Mouse (Mus musculus): ENCODE data around the gene Edc3. TPM values are rescaled to one million over a fixed set of nuclear protein-coding genes. Genes with fewer than 3 reads are reported as not detected.

Edc3 gene
- total RNA-seq, 1 experiment = 10.2 TPM

- H3K36me3 ChIP-seq (ENCODE audit: control insufficient read depth, insufficient read depth, low read length, poor library complexity, severe bottlenecking) = peaks cover 16% of the 10 kb centered on the region
- no peak overlapping the region for H3K27ac ChIP-seq (ENCODE audit: insufficient read depth, low read depth, low read length, poor library complexity, severe bottlenecking)
- TF ChIP-seq HCFC1 (IDR thresholded peaks at IDR 0.05; ENCODE audit: borderline replicate concordance, insufficient read depth, low read length) (no peak), ZNF384 (IDR thresholded peaks at IDR 0.05; ENCODE audit: low read depth, low read length) (no peak), MAFK (IDR thresholded peaks at IDR 0.05; ENCODE audit: insufficient read depth, low read depth, low read length) (no peak), ZC3H11A (IDR thresholded peaks at IDR 0.05; ENCODE audit: borderline replicate concordance, low read depth, low read length) (no peak), CHD2 (IDR thresholded peaks at IDR 0.05; ENCODE audit: low read depth, low read length) (no peak)
- no peak overlapping the region for H3K4me3 ChIP-seq (ENCODE audit: insufficient read depth in 1 of 2, low read depth in 1 of 2, low read length in 2 of 2, poor library complexity in 1 of 2, severe bottlenecking in 1 of 2)
- H3K9me3 ChIP-seq (ENCODE audit: control insufficient read depth, insufficient read depth, low read depth, low read length) = no peaks in the 10 kb centered on the region
- no peak for DNase-seq (ENCODE audit: low read depth, low spot score)
- in situ Hi-C loops (cut with MboI; ENCODE audit: low sequenced_read_pairs in 2 of 2, unreplicated experiment in 2 of 2) = no loop called here
- no peaks in the 10 kb centered on the region for H3K4me1 ChIP-seq (ENCODE audit: control insufficient read depth in 2 of 2, insufficient read depth in 2 of 2, low read length in 2 of 2, poor library complexity in 1 of 2)
- no peak overlapping the region for H3K9ac ChIP-seq (ENCODE audit: insufficient read depth, low read depth, low read length, poor library complexity, severe bottlenecking)
These were observed 20.0 kb downstream of the Edc3 start for GRCm38 (mm10) chr9:57728312-57728711.

GRCm38 (mm10) chr9:57733606-57734005, 25.3 kb downstream of the Edc3 start:
- no peak for TF ChIP-seq ZC3H11A (IDR thresholded peaks at IDR 0.05; ENCODE audit: borderline replicate concordance, low read depth, low read length)
- no peak for TF ChIP-seq CHD2 (IDR thresholded peaks at IDR 0.05; ENCODE audit: low read depth, low read length)
- TF ChIP-seq HCFC1 (IDR thresholded peaks at IDR 0.05; ENCODE audit: borderline replicate concordance, insufficient read depth, low read length) = no peak
- TF ChIP-seq ZNF384 (IDR thresholded peaks at IDR 0.05; ENCODE audit: low read depth, low read length) = no peak
- TF ChIP-seq MAFK (IDR thresholded peaks at IDR 0.05; ENCODE audit: insufficient read depth, low read depth, low read length) = no peak
- H3K27ac ChIP-seq (ENCODE audit: insufficient read depth, low read depth, low read length, poor library complexity, severe bottlenecking) = no peak overlapping the region
- in situ Hi-C loops (cut with MboI; ENCODE audit: low sequenced_read_pairs in 2 of 2, unreplicated experiment in 2 of 2) = no loop called here
- no peak overlapping the region for H3K4me3 ChIP-seq (ENCODE audit: insufficient read depth in 1 of 2, low read depth in 1 of 2, low read length in 2 of 2, poor library complexity in 1 of 2, severe bottlenecking in 1 of 2)
- H3K36me3 ChIP-seq (ENCODE audit: control insufficient read depth, insufficient read depth, low read length, poor library complexity, severe bottlenecking) = peaks cover 10% of the 10 kb centered on the region; the same call in 1 of the 2 replicates
- peaks cover 0 to 2% of the 10 kb centered on the region in 2 experiments; a peak in 1 of 4 replicates for H3K4me1 ChIP-seq (ENCODE audit: control insufficient read depth in 2 of 2, insufficient read depth in 2 of 2, low read length in 2 of 2, poor library complexity in 1 of 2)
- DNase-seq (ENCODE audit: low read depth, low spot score) = no peak
- no peaks in the 10 kb centered on the region for H3K9me3 ChIP-seq (ENCODE audit: control insufficient read depth, insufficient read depth, low read depth, low read length)
- H3K9ac ChIP-seq (ENCODE audit: insufficient read depth, low read depth, low read length, poor library complexity, severe bottlenecking) = no peak overlapping the region

- Histone ChIP-seq H3K4me1 (ENCODE audit: control insufficient read depth in 2 of 2, insufficient read depth in 2 of 2, low read length in 2 of 2, poor library complexity in 1 of 2) (peaks cover 0 to 2% of the 10 kb centered on the region in 2 experiments; a peak in 1 of 4 replicates), H3K9me3 (ENCODE audit: control insufficient read depth, insufficient read depth, low read depth, low read length) (no peaks in the 10 kb centered on the region), H3K27ac (ENCODE audit: insufficient read depth, low read depth, low read length, poor library complexity, severe bottlenecking) (no peak overlapping the region), H3K9ac (ENCODE audit: insufficient read depth, low read depth, low read length, poor library complexity, severe bottlenecking) (no peak overlapping the region), H3K36me3 (ENCODE audit: control insufficient read depth, insufficient read depth, low read length, poor library complexity, severe bottlenecking) (peaks cover 30% of the 10 kb centered on the region), H3K4me3 (ENCODE audit: insufficient read depth in 1 of 2, low read depth in 1 of 2, low read length in 2 of 2, poor library complexity in 1 of 2, severe bottlenecking in 1 of 2) (no peak overlapping the region)
- in situ Hi-C loops (cut with MboI; ENCODE audit: low sequenced_read_pairs in 2 of 2, unreplicated experiment in 2 of 2) = no loop called here
- DNase-seq (ENCODE audit: low read depth, low spot score) = no peak
- TF ChIP-seq ZC3H11A (IDR thresholded peaks at IDR 0.05; ENCODE audit: borderline replicate concordance, low read depth, low read length) (no peak), ZNF384 (IDR thresholded peaks at IDR 0.05; ENCODE audit: low read depth, low read length) (no peak), MAFK (IDR thresholded peaks at IDR 0.05; ENCODE audit: insufficient read depth, low read depth, low read length) (no peak), CHD2 (IDR thresholded peaks at IDR 0.05; ENCODE audit: low read depth, low read length) (no peak), HCFC1 (IDR thresholded peaks at IDR 0.05; ENCODE audit: borderline replicate concordance, insufficient read depth, low read length) (no peak)
These were observed 31.5 kb downstream of the Edc3 start for GRCm38 (mm10) chr9:57739863-57740262.

- Histone ChIP-seq H3K9me3 (ENCODE audit: control insufficient read depth, insufficient read depth, low read depth, low read length) (no peaks in the 10 kb centered on the region), H3K4me3 (ENCODE audit: insufficient read depth in 1 of 2, low read depth in 1 of 2, low read length in 2 of 2, poor library complexity in 1 of 2, severe bottlenecking in 1 of 2) (no peak overlapping the region), H3K9ac (ENCODE audit: insufficient read depth, low read depth, low read length, poor library complexity, severe bottlenecking) (no peak overlapping the region), H3K27ac (ENCODE audit: insufficient read depth, low read depth, low read length, poor library complexity, severe bottlenecking) (no peak overlapping the region), H3K36me3 (ENCODE audit: control insufficient read depth, insufficient read depth, low read length, poor library complexity, severe bottlenecking) (peaks cover 43% of the 10 kb centered on the region), H3K4me1 (ENCODE audit: control insufficient read depth in 2 of 2, insufficient read depth in 2 of 2, low read length in 2 of 2, poor library complexity in 1 of 2) (no peaks in the 10 kb centered on the region)
- DNase-seq (ENCODE audit: low read depth, low spot score) = peak; percentile 38
- TF ChIP-seq ZC3H11A (IDR thresholded peaks at IDR 0.05; ENCODE audit: borderline replicate concordance, low read depth, low read length) (peak; percentile 48; the same call in 1 of the 2 replicates), HCFC1 (IDR thresholded peaks at IDR 0.05; ENCODE audit: borderline replicate concordance, insufficient read depth, low read length) (no peak), ZNF384 (IDR thresholded peaks at IDR 0.05; ENCODE audit: low read depth, low read length) (no peak), MAFK (IDR thresholded peaks at IDR 0.05; ENCODE audit: insufficient read depth, low read depth, low read length) (no peak), CHD2 (IDR thresholded peaks at IDR 0.05; ENCODE audit: low read depth, low read length) (no peak)
- in situ Hi-C loops (cut with MboI; ENCODE audit: low sequenced_read_pairs in 2 of 2, unreplicated experiment in 2 of 2) = no loop called here
These were observed 36.2 kb downstream of the Edc3 start for GRCm38 (mm10) chr9:57744462-57745091.

All from ES-E14 (cell line).